Mouse (Mus musculus) liver, embryonic 14.5 days (tissue): Measurements from ENCODE around the gene Htr3a.

Experiments used
- CTCF ChIP-seq: IDR thresholded peaks from 2 replicates; pipeline ENCODE4 v1.5.1; 2016; ENCODE audit warnings: antibody characterized with exemption, low read depth, control low read depth
- EP300 ChIP-seq: IDR thresholded peaks from 2 replicates; pipeline ENCODE4 v1.6.1; 2016; ENCODE audit warnings: antibody characterized with exemption, low read depth

GRCm38 (mm10) chr9:48889093-48889492 is 21.8 kb downstream of the Htr3a start:
- TF ChIP-seq EP300 = no peak
- TF ChIP-seq CTCF = no peak
